25 mouse cellular contexts compared by ENCODE assay signal in the genomic region with DNA sequence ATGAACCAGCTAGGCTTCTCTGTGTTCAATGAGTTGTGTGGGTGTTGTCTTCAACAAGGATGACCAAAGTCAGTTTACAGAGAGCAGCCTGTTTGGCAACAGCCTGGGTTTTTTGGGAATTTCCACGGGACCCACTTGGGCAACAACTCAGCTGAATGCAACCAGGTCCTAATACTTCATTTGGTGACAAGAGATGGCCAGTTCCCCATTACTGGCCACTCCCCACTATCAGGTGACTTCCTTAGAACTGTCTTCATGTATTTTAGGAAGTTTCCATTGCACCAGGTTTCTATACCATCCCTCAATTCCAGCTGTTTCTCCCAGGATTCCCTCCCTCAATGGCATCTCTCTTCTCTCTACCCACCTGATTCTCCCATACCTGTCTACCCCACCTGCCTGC.
"Had no signal": no experiment of that assay in that cellular context is flagged by ENCODE, and none has a peak within 500 bp of the region (broad histone marks: within the 10 kb centered on the region; RNA-seq: fewer than 3 reads in every experiment).

No protein-coding gene starts in this region.

- H3K4me1 ChIP-seq: heart, embryonic 15.5 days; hindbrain, embryonic 10.5 days; hindbrain, embryonic 12.5 days; intestine, embryonic 15.5 days; limb, embryonic 10.5 days; limb, embryonic 12.5 days had no signal

- DNase-seq: gastrocnemius, adult 2 months; gastrocnemius, postnatal 10 days; gastrocnemius, postnatal 36 days; heart, adult 2 months; heart, postnatal 4 days; kidney, adult 18-20 months; kidney, adult 8-10 months; kidney, postnatal 10 days; kidney, postnatal 25 days; kidney, postnatal 4 days; liver had no signal

- H3K9ac ChIP-seq: heart, embryonic 13.5 days; heart, embryonic 15.5 days; hindbrain, embryonic 12.5 days; hindbrain, embryonic 14.5 days; intestine, embryonic 15.5 days; limb, embryonic 12.5 days had no signal

- H3K4me3 ChIP-seq: gastrocnemius, adult 2 months; heart, adult 2 months; heart, embryonic 13.5 days; heart, embryonic 15.5 days; hindbrain, embryonic 10.5 days; hindbrain, embryonic 12.5 days; intestine, embryonic 15.5 days; layer of hippocampus, adult 2 months; left cerebral cortex, adult 2 months; limb, embryonic 10.5 days; limb, embryonic 12.5 days had no signal

- H3K4me2 ChIP-seq: heart, embryonic 11.5 days; heart, embryonic 13.5 days; heart, embryonic 15.5 days; hindbrain, embryonic 12.5 days; hindbrain, embryonic 14.5 days; intestine, embryonic 15.5 days; limb, embryonic 12.5 days had no signal

- H3K27ac ChIP-seq: gastrocnemius, adult 2 months; heart, adult 2 months; heart, embryonic 13.5 days; heart, embryonic 15.5 days; hindbrain, embryonic 10.5 days; hindbrain, embryonic 12.5 days; hindbrain, embryonic 14.5 days; intestine, embryonic 15.5 days; layer of hippocampus, adult 2 months; left cerebral cortex, adult 2 months; limb, embryonic 10.5 days; limb, embryonic 12.5 days had no signal

- H3K27me3 ChIP-seq: heart, embryonic 13.5 days; heart, embryonic 15.5 days; hindbrain, embryonic 12.5 days; intestine, embryonic 15.5 days; limb, embryonic 12.5 days had no signal

- H3K9me3 ChIP-seq: heart, embryonic 13.5 days; heart, embryonic 15.5 days; hindbrain, embryonic 10.5 days; hindbrain, embryonic 12.5 days; intestine, embryonic 15.5 days; limb, embryonic 10.5 days; limb, embryonic 12.5 days had no signal

- H3K36me3 ChIP-seq: heart, embryonic 13.5 days; heart, embryonic 15.5 days; hindbrain, embryonic 10.5 days; hindbrain, embryonic 12.5 days; intestine, embryonic 15.5 days; limb, embryonic 10.5 days; limb, embryonic 12.5 days had no signal

- ATAC-seq: hindbrain, embryonic 16.5 days; inflammation-experienced regulatory T-cells, adult 6 months; intestine, embryonic 15.5 days; intestine, postnatal 0 days had no signal
